Mouse (Mus musculus): ENCODE results near the gene Mall.

GRCm38 (mm10) chr2:127728146-127728545 lies 1.6 kb downstream of the Mall start:
- TF ChIP-seq CTCF (conservative IDR thresholded peaks at IDR 0.05; ENCODE audit: low read length) (no peak), POU5F1 (IDR thresholded peaks at IDR 0.05; ENCODE audit: borderline replicate concordance, low read length) (no peak)
